Mouse (Mus musculus) forebrain, embryonic 11.5 days (tissue): ENCODE measurements around the gene Scrt2. TPM values are rescaled to one million over a fixed set of nuclear protein-coding genes. Genes with fewer than 3 reads are reported as not detected.

ENCODE experiments used
- ATAC-seq: fragments of 200-750 bp; cut with Nextera tagmentation; replicated peaks from 2 replicates; pipeline ENCODE4 v1.8.0; 2017; ENCODE audit warnings: moderate TSS enrichment; ENCODE audit not compliant: low FRiP score
- DNase-seq: peaks from one replicate; pipeline ENCODE4 v3.0.0-alpha.2; 2017; ENCODE audit warnings: low spot score
- H3K27ac ChIP-seq: fragments of 300-500 bp; sonication (generic); 2 replicates; pipeline ENCODE4 v1.5.1; 2014; ENCODE audit warnings: low read depth, low read length
- H3K27me3 ChIP-seq: fragments of 300-500 bp; sonication (generic); 2 replicates; pipeline ENCODE4 v1.6.1; 2014; ENCODE audit warnings: mild to moderate bottlenecking, low read length, mixed read lengths; ENCODE audit not compliant: control insufficient read depth, insufficient read depth
- H3K36me3 ChIP-seq: fragments of 300-500 bp; sonication (generic); 2 replicates; pipeline ENCODE4 v1.6.1; 2014; ENCODE audit warnings: mild to moderate bottlenecking, low read length, moderate library complexity, mixed read lengths; ENCODE audit not compliant: control insufficient read depth, insufficient read depth
- H3K4me1 ChIP-seq: fragments of 300-500 bp; sonication (generic); replicated peaks from 2 replicates; pipeline ENCODE4 v1.6.1; 2014; ENCODE audit warnings: low read length, mixed read lengths; ENCODE audit not compliant: control insufficient read depth, insufficient read depth
- H3K4me2 ChIP-seq: fragments of 300-500 bp; sonication (generic); 2 replicates; pipeline ENCODE4 v1.6.1; 2014; ENCODE audit warnings: low read depth, mild to moderate bottlenecking, low read length, moderate library complexity, mixed read lengths; ENCODE audit not compliant: severe bottlenecking
- H3K4me3 ChIP-seq: fragments of 300-500 bp; sonication (generic); 2 replicates; pipeline ENCODE4 v1.5.1; 2014; ENCODE audit warnings: low read depth, low read length
- H3K9ac ChIP-seq: fragments of 300-500 bp; sonication (generic); 2 replicates; pipeline ENCODE4 v1.6.1; 2014; ENCODE audit warnings: low read length
- H3K9me3 ChIP-seq: fragments of 300-500 bp; sonication (generic); 2 replicates; pipeline ENCODE4 v1.6.1; 2016; ENCODE audit warnings: low read length, mixed read lengths; ENCODE audit not compliant: control insufficient read depth
- WGBS: fragments of 180-500 bp; shearing (Covaris S2); extraction: QIAGEN DNeasy Blood & Tissue Kit; methylation state at CpG from one replicate; pipeline ENCODE4 v1.1.7; 2014; 5-methylcytosine and 5-hydroxymethylcytosine counted together
- polyA plus RNA-seq: library from polyadenylated mRNA; unstranded; fragments of >200 nt; fragmentation: Nextera tagmentation; extraction: Ambion mirVana; gene quantifications from 2 replicates; pipeline ENCODE4 v1.2.1, GENCODE M21; 2014

Gene Scrt2
- polyA plus RNA-seq, 1 experiment from 2014 or later, result 10.0 TPM

- peak overlapping the region; percentile 19 for H3K4me3 ChIP-seq
- DNase-seq, result peak; percentile 75
- 11% methylated on average over 35 of the region's 36 CpGs for WGBS
- no peaks in the 10 kb centered on the region for H3K27me3 ChIP-seq
- peaks cover 11% of the 10 kb centered on the region for H3K4me1 ChIP-seq
- no peaks in the 10 kb centered on the region for H3K9me3 ChIP-seq
- H3K36me3 ChIP-seq, result no peaks in the 10 kb centered on the region
- H3K9ac ChIP-seq, result peak overlapping the region; percentile 39
- peak; percentile 63 for ATAC-seq
- peak overlapping the region; percentile 55 for H3K4me2 ChIP-seq
- H3K27ac ChIP-seq, result no peak overlapping the region
These were observed 33.0 kb downstream of the Scrt2 start for GRCm38 (mm10) chr2:152114057-152114975.

DNA sequence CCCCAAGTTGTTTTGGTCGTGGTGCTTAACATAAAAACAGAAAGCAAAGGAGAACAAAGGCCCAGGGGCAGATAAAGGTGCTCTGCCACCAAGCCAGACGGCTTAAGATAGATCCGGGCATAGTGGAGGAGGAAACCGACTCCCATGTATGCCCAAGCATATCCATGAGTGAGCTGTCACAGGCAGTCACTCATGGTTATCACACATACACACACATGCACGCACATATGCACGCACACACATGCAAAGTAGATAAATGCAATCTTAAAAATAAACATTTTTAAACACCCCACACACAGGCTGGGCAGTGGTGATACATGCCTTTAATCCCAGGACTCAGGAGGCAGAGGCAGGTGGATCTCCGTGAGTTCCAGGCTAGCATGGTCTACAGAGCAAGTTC lies 36.4 kb downstream of the Scrt2 start:
- no peaks in the 10 kb centered on the region for H3K9me3 ChIP-seq
- no peak for DNase-seq
- H3K4me2 ChIP-seq, result no peak overlapping the region
- H3K9ac ChIP-seq, result no peak overlapping the region
- no peak overlapping the region for H3K27ac ChIP-seq
- 87% methylated on average over 7 of the region's 7 CpGs for WGBS
- no peaks in the 10 kb centered on the region for H3K27me3 ChIP-seq
- no peak for ATAC-seq
- H3K4me1 ChIP-seq, result peaks cover 11% of the 10 kb centered on the region
- H3K36me3 ChIP-seq, result no peaks in the 10 kb centered on the region
- no peak overlapping the region for H3K4me3 ChIP-seq

DNA sequence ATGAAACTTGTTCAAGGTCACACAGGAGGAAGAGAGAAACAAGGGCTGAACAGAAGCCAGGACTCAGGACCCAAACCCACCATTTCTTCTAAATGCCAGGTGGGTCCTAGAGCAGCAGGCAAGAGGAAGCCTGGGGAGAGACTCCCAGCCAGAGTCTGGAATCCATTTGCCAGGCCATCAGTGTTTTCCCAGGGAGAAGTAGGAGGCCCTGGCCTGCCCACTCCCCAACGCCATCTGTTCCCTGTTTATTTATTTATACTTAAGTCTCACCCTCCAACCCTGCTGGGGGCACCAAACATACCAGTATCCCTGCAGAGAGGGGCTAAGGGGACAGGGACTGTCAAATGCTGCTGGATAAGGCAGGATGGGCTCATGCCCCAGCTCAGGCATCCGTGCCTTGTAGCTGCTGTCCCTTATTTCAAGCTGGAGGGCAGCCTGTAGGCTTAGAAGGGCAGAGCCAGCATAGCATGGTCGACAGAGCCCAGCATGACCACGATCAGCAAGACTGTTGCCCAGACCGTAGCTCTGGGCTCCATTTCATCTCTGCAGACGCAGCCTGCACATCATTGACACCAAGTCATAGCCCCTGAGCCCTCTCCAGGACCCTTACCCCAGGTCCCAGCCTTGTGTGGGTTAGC lies 38.0 kb downstream of the Scrt2 start:
- no peak for DNase-seq
- 58% methylated on average over 6 of the region's 6 CpGs for WGBS

DNA sequence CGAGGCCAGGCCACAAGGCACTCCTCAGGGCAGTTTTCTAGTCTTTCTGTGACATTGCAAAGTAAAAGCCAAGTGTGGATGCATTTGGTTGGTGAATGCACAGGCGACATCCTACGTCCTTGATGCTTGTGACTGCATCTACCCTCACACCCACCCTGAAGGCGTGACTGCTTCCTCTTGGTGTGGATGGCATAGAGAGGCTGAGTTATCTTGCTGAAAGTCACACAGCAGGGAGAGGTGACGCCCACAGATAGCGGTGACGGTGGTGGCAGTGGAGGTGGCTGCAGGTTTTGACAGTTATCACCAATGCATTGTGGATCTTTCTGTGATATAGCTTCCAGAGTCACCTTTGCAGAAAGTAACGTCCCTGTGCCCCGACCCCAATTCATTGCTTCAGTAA lies 41.6 kb downstream of the Scrt2 start:
- Histone ChIP-seq H3K36me3 (no peaks in the 10 kb centered on the region), H3K9me3 (no peaks in the 10 kb centered on the region), H3K4me1 (no peaks in the 10 kb centered on the region), H3K27ac (no peak overlapping the region), H3K27me3 (no peaks in the 10 kb centered on the region), H3K9ac (no peak overlapping the region), H3K4me3 (no peak overlapping the region), H3K4me2 (no peak overlapping the region)
- no peak for ATAC-seq
- DNase-seq, result no peak
- WGBS, result 81% methylated on average over 9 of the region's 9 CpGs

More for the DNA sequence above, 38.0 kb downstream of the Scrt2 start:
- peaks cover 9% of the 10 kb centered on the region for H3K4me1 ChIP-seq
- no peak overlapping the region for H3K27ac ChIP-seq
- H3K36me3 ChIP-seq, result no peaks in the 10 kb centered on the region
- no peak for ATAC-seq
- H3K4me3 ChIP-seq, result no peak overlapping the region
- no peaks in the 10 kb centered on the region for H3K27me3 ChIP-seq
- H3K9ac ChIP-seq, result no peak overlapping the region
- H3K4me2 ChIP-seq, result no peak overlapping the region
- H3K9me3 ChIP-seq, result no peaks in the 10 kb centered on the region

DNA sequence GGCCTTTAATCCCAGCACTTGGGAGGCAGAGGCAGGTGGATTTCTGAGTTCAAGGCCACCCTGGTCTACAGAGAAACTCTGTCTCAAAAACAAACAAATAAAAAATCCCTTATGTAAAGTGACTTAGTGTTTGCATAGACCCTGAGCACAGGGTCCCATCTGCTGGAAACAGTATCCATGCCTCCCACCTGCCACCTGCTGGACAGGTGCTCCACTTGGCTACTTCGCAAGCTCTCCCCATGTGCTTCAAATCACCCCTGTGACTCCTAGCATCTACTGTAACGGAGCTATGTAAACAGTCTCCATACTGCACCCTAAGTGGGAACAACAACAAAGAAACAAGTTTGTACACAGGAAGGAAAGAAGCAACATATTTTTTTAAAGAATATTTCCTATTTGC lies 47.3 kb downstream of the Scrt2 start:
- no peak overlapping the region for H3K4me2 ChIP-seq
- ATAC-seq, result no peak
- H3K36me3 ChIP-seq, result no peaks in the 10 kb centered on the region
- no peaks in the 10 kb centered on the region for H3K9me3 ChIP-seq
- no peak for DNase-seq
- H3K27me3 ChIP-seq, result no peaks in the 10 kb centered on the region
- H3K4me3 ChIP-seq, result no peak overlapping the region
- no peak overlapping the region for H3K27ac ChIP-seq
- no peak overlapping the region for H3K9ac ChIP-seq
- no peaks in the 10 kb centered on the region for H3K4me1 ChIP-seq
- WGBS, result 80% methylated on average over 2 of the region's 2 CpGs

- Histone ChIP-seq H3K9ac (no peak overlapping the region), H3K4me1 (no peaks in the 10 kb centered on the region), H3K27me3 (no peaks in the 10 kb centered on the region), H3K27ac (no peak overlapping the region), H3K36me3 (no peaks in the 10 kb centered on the region), H3K9me3 (no peaks in the 10 kb centered on the region), H3K4me2 (no peak overlapping the region), H3K4me3 (no peak overlapping the region)
- WGBS, result 72% methylated on average over 3 of the region's 3 CpGs
- ATAC-seq (no peak), DNase-seq (no peak)
These were observed 48.4 kb downstream of the Scrt2 start for GRCm38 (mm10) chr2:152129778-152130177.

DNA sequence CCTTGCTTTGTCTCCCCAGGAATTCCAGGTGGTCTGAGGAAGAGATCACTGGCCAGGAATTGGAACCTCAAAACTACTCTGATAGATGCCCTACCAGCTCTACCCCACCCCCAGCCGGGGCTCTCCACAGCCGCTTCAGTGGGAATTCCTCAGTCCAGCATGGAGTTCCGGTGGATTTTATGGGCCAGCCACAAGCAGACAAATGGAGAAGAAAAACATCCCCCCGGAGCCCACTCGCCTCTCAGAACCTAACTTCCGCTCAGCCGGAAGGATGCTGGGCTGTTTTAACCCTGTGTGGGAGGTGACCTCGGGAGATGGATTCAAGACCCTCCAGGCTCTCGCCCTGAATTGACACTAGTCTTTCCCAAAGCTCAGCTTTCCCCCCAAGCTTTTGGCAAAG lies 50.7 kb downstream of the Scrt2 start:
- Histone ChIP-seq H3K27me3 (no peaks in the 10 kb centered on the region), H3K4me3 (no peak overlapping the region), H3K9ac (no peak overlapping the region), H3K4me1 (no peaks in the 10 kb centered on the region), H3K27ac (no peak overlapping the region), H3K36me3 (no peaks in the 10 kb centered on the region), H3K4me2 (no peak overlapping the region), H3K9me3 (no peaks in the 10 kb centered on the region)
- ATAC-seq (no peak), DNase-seq (no peak)
- WGBS, result 70% methylated on average over 9 of the region's 9 CpGs

DNA sequence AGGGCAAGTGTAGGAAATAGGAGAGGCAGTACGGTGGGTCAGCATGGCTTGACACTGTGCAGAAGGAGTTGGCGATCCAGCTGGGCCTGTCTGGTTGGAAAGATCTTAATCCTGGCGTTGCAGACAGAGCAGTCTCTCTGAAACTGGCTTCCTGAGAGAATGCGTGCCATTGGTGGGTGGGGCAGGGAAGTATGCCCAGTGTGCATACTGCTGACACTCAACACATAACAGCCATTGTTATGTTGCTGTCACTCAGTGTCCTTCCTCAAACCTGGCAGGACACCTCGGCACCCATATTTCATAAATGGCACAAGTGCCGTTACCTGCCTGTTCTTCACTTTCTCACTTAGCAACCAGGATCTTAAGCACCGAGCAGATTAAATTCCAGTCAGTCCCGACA lies 51.4 kb downstream of the Scrt2 start:
- no peak for DNase-seq
- Histone ChIP-seq H3K4me3 (no peak overlapping the region), H3K4me2 (no peak overlapping the region), H3K4me1 (no peaks in the 10 kb centered on the region), H3K27me3 (no peaks in the 10 kb centered on the region), H3K9me3 (no peaks in the 10 kb centered on the region), H3K27ac (no peak overlapping the region), H3K9ac (no peak overlapping the region), H3K36me3 (no peaks in the 10 kb centered on the region)
- no peak for ATAC-seq
- WGBS, result 83% methylated on average over 8 of the region's 8 CpGs
